28 mouse cellular contexts compared by ENCODE assay signal in the genomic region with DNA sequence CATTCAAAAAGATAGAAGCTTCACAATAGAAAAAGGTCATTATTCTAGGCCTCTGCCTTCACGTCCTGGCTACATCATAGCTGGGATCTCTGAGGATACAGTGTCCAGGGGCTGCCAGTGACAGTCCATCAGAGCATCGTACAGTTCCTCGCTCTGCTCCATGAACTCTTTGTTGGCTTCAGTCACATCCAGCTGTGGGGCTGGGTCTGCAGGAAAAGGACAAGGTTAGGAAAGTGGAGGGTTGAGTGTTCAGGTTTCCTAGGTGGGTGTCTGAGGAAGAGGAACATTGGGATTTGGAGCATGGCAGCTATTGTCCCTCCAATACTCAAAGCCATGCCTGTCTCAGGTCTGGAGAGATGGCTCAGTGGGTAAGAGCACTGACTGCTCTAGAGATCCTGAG. TPM values are rescaled to one million over a fixed set of nuclear protein-coding genes. Genes with fewer than 3 reads are reported as not detected.
A peak's percentile ranks its signal among the peaks of the same experiment; 100 is the strongest.
DNase-seq lines count a peak whose midpoint lies in the region; ATAC-seq lines count a peak whose summit lies in the region.
"Had no signal": no experiment of that assay in that cellular context is flagged by ENCODE, and none has a peak within 500 bp of the region (broad histone marks: within the 10 kb centered on the region; RNA-seq: fewer than 3 reads in every experiment).

No protein-coding gene starts in this region.

- H3K4me1 ChIP-seq in heart, embryonic 13.5 days, result peaks cover 23% of the 10 kb centered on the region
- peaks cover 24% of the 10 kb centered on the region for H3K4me1 ChIP-seq in liver, embryonic 13.5 days (replicated peaks)

- ATAC-seq in heart, embryonic 13.5 days (ENCODE audit: extremely low read depth, insufficient number of reproducible peaks, low FRiP score, low TSS enrichment), result no peak
- 0 out of 2 replicates have a peak, but pooled peaks have one; percentile 14 for ATAC-seq in liver, embryonic 13.5 days (ENCODE audit: low read depth)
- ATAC-seq: forebrain, embryonic 15.5 days had no signal

- H3K27me3 ChIP-seq in heart, embryonic 13.5 days (replicated peaks), result no peaks in the 10 kb centered on the region
- no peaks in the 10 kb centered on the region for H3K27me3 ChIP-seq in liver, embryonic 13.5 days
- H3K27me3 ChIP-seq: embryonic facial prominence, embryonic 15.5 days; forebrain, embryonic 15.5 days; hindbrain, embryonic 13.5 days; midbrain, embryonic 12.5 days had no signal

- H3K9ac ChIP-seq in heart, embryonic 13.5 days, result no peak overlapping the region
- H3K9ac ChIP-seq in liver, embryonic 13.5 days, result no peak overlapping the region
- H3K9ac ChIP-seq: embryonic facial prominence, embryonic 15.5 days; forebrain, embryonic 15.5 days; hindbrain, embryonic 13.5 days; liver, embryonic 14.5 days; midbrain, embryonic 12.5 days had no signal

- H3K4me3 ChIP-seq in heart, embryonic 13.5 days, result no peak overlapping the region
- no peak overlapping the region for H3K4me3 ChIP-seq in liver, embryonic 13.5 days (replicated peaks)
- H3K4me3 ChIP-seq: embryonic facial prominence, embryonic 15.5 days; forebrain, embryonic 15.5 days; hindbrain, embryonic 13.5 days; midbrain, embryonic 12.5 days had no signal

- no peaks in the 10 kb centered on the region for H3K9me3 ChIP-seq in heart, embryonic 13.5 days
- H3K9me3 ChIP-seq in liver, embryonic 13.5 days (replicated peaks), result no peaks in the 10 kb centered on the region
- H3K9me3 ChIP-seq: embryonic facial prominence, embryonic 15.5 days; forebrain, embryonic 15.5 days; hindbrain, embryonic 13.5 days; midbrain, embryonic 12.5 days had no signal

- H3K36me3 ChIP-seq in heart, embryonic 13.5 days, result peaks cover 66% of the 10 kb centered on the region
- H3K36me3 ChIP-seq in liver, embryonic 13.5 days, result peaks cover 56% of the 10 kb centered on the region

- H3K4me2 ChIP-seq in heart, embryonic 13.5 days, result no peak overlapping the region
- H3K4me2 ChIP-seq in liver, embryonic 13.5 days, result no peak overlapping the region
- H3K4me2 ChIP-seq: embryonic facial prominence, embryonic 15.5 days; forebrain, embryonic 15.5 days; heart, embryonic 11.5 days; hindbrain, embryonic 13.5 days; midbrain, embryonic 12.5 days had no signal

- 0 out of 2 replicates have a peak overlapping the region, but pooled peaks have one; percentile 12 for H3K27ac ChIP-seq in heart, embryonic 13.5 days (replicated peaks)
- H3K27ac ChIP-seq in liver, embryonic 13.5 days, result peak overlapping the region; percentile 70
- H3K27ac ChIP-seq: embryonic facial prominence, embryonic 15.5 days; forebrain, embryonic 15.5 days; hindbrain, embryonic 13.5 days; kidney, postnatal 0 days; liver, embryonic 14.5 days; midbrain, embryonic 12.5 days; stomach, postnatal 0 days had no signal

- 48% methylated on average over 3 of the region's 3 CpGs for WGBS in heart, embryonic 13.5 days
- 23% methylated on average over 3 of the region's 3 CpGs for WGBS in liver, embryonic 13.5 days (ENCODE audit: insufficient replicate concordance)

- no peak for DNase-seq in heart, postnatal 10 days
- DNase-seq in 3T3-L1 (ENCODE audit: low read depth, low spot score) (peak; percentile 32), ES-CJ7 (ENCODE audit: low read depth, low spot score) (peak; percentile 46)
- DNase-seq in liver, embryonic 13.5 days, result no peak
- DNase-seq in left cerebral cortex, adult 18-20 months (ENCODE audit: low spot score in 2 of 2), result no peak
- no peak for DNase-seq in thymus, postnatal 36 days
- DNase-seq: adrenal gland, adult 2 months; B cell, adult 2 months; cerebellum, adult 11 months; cerebellum, adult 9-11 months; gastrocnemius, postnatal 10 days; heart, postnatal 14 days; kidney, adult 11 months; left cerebral cortex, postnatal 4 days; lung, postnatal 14 days; thymus, adult 2 months had no signal

- intact Hi-C loops in heart, postnatal 10 days (cut with DNase I), result no loop called here

RNA-seq across cellular contexts. Expression of gene Rab42, which starts 8.6 kb away (rescaled TPM):
- polyA plus RNA-seq in heart, embryonic 13.5 days (2015; fragmentation: Nextera tagmentation; extraction: Ambion mirVana), result 1.1 and 1.8 TPM in 2 replicates
- total RNA-seq in heart, postnatal 10 days (2021), result 1 to 10 TPM; 1.1 TPM
- 0.44 and 1.2 TPM in 2 replicates for polyA plus RNA-seq in liver, embryonic 13.5 days (2015; fragmentation: Nextera tagmentation; extraction: Ambion mirVana)
- 1 to 10 TPM; 1.9 to 2.7 TPM for total RNA-seq in left cerebral cortex, adult 18-20 months (2021)
- total RNA-seq: granulocyte monocyte progenitor cell, adult 5-6 weeks; megakaryocyte, adult 5-6 weeks; monocyte, adult 5-6 weeks had no signal

RNA-seq across cellular contexts. Expression of gene Trnau1ap, which starts 17.5 kb away (rescaled TPM):
- polyA plus RNA-seq in heart, embryonic 13.5 days (2015; fragmentation: Nextera tagmentation; extraction: Ambion mirVana), result 61.9 and 74.4 TPM in 2 replicates
- 10 to 100 TPM; 28.3 to 29.5 TPM for total RNA-seq in heart, postnatal 10 days (2021)
- 43.1 and 45.3 TPM in 2 replicates for polyA plus RNA-seq in liver, embryonic 13.5 days (2015; fragmentation: Nextera tagmentation; extraction: Ambion mirVana)
- total RNA-seq in left cerebral cortex, adult 18-20 months (2021), result 10 to 100 TPM; 24.3 to 26.2 TPM

RNA-seq across cellular contexts. Expression of gene Taf12, which starts 37.6 kb away (rescaled TPM):
- polyA plus RNA-seq in heart, embryonic 13.5 days (2015; fragmentation: Nextera tagmentation; extraction: Ambion mirVana), result 26.6 and 33.6 TPM in 2 replicates
- 10 to 100 TPM; 21.8 to 28.0 TPM for total RNA-seq in heart, postnatal 10 days (2021)
- polyA plus RNA-seq in liver, embryonic 13.5 days (2015; fragmentation: Nextera tagmentation; extraction: Ambion mirVana), result 53.3 and 62.2 TPM in 2 replicates
- total RNA-seq in left cerebral cortex, adult 18-20 months (2021), result 10 to 100 TPM; 23.1 to 24.5 TPM

RNA-seq across cellular contexts. Expression of gene Rcc1, which starts 41.6 kb away (rescaled TPM):
- polyA plus RNA-seq in heart, embryonic 13.5 days (2015; fragmentation: Nextera tagmentation; extraction: Ambion mirVana), result 37.6 and 42.1 TPM in 2 replicates
- total RNA-seq in heart, postnatal 10 days (2021), result 10 to 100 TPM; 13.9 to 17.0 TPM
- polyA plus RNA-seq in liver, embryonic 13.5 days (2015; fragmentation: Nextera tagmentation; extraction: Ambion mirVana), result 79.4 and 80.2 TPM in 2 replicates
- total RNA-seq in left cerebral cortex, adult 18-20 months (2021), result 10 to 100 TPM; 11.6 to 13.2 TPM

RNA-seq across cellular contexts. Expression of gene Gmeb1, which starts 50.4 kb away (rescaled TPM):
- polyA plus RNA-seq in heart, embryonic 13.5 days (2015; fragmentation: Nextera tagmentation; extraction: Ambion mirVana), result 27.5 and 28.8 TPM in 2 replicates
- total RNA-seq in heart, postnatal 10 days (2021), result 10 to 100 TPM; 14.5 TPM
- polyA plus RNA-seq in liver, embryonic 13.5 days (2015; fragmentation: Nextera tagmentation; extraction: Ambion mirVana), result 16.9 and 17.3 TPM in 2 replicates
- total RNA-seq in left cerebral cortex, adult 18-20 months (2021), result 10 to 100 TPM; 22.1 to 22.8 TPM

Comparison
In these comparisons a context has a peak if more than half of its experiments do, and no peak if none do; other contexts are left out.
1. DNase-seq: peak in 3T3-L1 (single experiment) and ES-CJ7 (single experiment); none in heart, postnatal 10 days (0 of 2), liver, embryonic 13.5 days (single experiment), left cerebral cortex, adult 18-20 months (0 of 2) and thymus, postnatal 36 days (0 of 2).